Mouse (Mus musculus) lung, postnatal 36 days (tissue): ENCODE measurements around the gene Syt13.
A peak's percentile ranks its signal among the peaks of the same experiment; 100 is the strongest.

Source experiments
- DNase-seq: peaks from one replicate; pipeline ENCODE4 v3.0.0; 2022; ENCODE audit warnings: mixed read lengths

Syt13 gene

DNA sequence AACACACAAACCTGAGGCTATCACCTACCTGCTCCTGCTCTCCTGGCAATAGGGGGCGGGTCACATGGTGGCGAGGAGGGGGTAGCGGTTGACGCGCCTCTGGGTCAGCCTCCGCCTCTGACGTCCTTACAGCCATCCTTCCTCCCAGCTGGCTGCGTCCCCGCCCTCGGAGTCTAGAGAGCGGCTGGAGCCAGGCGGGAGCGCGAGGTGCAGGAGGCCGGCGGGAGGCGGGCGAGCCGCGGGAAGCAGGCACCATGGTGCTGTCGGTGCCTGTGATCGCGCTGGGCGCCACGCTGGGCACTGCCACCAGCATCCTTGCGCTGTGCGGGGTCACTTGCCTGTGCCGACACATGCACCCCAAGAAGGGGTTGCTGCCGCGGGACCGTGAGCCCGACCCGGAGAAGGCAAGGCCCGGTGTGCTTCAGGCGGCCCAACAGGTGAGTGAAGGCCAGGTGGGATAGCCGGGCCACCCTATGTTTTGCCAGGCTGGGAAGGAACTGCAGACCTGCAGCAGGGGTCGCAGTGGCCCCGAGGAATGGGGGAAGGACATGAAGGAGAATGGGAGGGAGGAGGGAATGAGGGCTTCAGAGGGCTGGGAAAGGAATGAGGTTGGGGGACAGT is at the start of gene Syt13:
TSS of gene Syt13 (plus strand) at position 166 of the 621 bp plus-strand sequence.
- DNase-seq = peak; percentile 33

DNA sequence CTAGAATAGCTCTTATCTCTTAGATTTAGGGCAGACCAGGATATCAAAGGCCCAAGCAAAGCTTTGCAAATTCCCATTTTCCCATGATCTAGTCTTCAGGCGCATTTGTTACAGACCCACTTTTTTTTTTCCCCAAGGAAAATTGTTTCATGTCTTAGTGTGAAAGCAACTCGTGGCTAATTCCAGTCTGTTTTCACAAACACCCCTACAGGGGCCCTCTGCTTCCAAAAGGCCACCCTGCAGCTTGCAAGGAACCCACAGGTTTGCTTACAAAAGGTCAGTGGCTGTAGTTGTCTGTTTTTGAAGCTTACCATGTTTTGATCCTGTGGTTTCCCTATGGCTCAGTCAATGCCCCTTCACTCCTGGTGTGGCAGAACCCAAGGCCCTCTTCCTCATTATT is 48.3 kb upstream of the Syt13 start:
- no peak for DNase-seq

DNA sequence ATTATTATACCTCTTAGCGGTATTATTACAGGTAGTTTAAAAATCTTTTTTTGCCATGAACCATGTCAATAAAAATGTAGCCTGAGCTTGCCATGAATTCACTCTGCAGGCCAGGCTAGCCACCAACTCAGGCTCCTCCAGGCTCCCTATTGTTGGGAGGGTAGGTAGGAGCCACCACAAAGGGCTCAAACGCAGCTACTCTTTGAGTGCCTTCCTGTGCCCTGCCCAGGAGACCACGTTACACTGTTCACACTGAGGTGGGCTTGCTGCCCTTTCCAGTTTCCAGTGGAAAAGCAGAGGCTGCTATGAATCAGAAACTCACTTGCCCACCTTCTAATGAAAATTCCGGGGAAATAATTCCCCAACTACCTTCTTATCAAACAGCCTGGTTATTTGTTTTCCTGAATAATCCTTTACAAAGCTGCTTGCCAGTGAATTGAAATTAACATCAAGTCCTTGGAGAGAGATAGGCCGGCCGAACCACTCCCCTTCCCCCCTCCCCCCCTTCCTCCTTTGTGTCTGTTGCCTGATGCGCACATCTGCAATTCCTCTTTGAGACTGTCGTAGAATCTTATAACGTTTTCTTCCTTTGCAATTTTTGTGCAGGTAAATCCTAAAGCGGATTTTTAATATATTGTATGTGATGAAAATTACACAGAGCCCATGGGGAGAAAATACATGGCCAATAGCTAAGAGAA is 44.6 kb upstream of the Syt13 start:
- DNase-seq = no peak

DNA sequence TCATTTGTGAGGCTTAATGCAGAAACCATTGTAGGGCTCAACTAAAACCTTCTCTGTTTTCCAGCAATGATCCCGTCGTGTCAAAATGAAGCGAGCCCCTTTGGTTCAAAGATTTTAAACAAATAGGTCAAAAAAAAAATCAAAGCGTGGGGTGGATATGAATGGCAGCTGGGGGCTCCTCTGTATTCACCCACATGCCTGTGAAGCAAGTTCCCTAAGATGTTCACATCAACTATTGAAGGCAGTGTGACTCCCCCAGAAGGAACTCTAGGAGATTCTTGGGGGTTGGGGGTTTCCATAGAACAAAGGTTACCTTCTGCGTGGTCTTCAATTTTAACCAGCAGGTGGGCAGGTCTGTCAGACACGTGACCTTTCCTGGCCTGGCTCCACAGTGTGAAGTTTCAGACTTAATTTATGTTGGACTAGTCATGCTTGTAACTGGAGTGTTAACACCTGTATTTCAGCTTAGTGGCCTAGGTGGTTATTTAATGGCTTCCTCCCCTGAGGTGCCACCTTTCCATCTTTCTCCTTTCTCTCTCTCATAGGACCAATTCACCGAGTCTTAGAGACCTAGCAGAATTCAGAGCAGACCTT is 43.7 kb upstream of the Syt13 start:
- DNase-seq = no peak

DNA sequence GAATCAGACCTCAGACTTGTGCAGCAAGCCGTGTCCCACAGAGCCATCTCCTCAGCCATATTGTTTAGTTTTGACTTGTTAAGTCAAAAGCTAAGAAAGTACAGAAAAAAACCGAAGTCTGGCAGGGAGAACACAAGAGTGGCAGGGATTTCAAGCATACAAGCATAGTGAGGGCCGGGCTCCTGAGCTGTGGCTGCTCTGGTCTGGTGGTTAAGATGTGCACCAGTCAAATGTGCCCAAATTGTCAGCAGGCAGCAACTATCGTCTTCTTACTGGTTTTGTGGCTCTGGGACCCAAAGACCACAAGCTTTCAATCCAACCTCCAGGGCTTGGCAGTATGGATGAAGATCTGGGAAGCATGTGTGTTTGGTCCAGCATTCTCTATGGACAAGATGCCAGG is 42.2 kb upstream of the Syt13 start:
- DNase-seq = no peak

DNA sequence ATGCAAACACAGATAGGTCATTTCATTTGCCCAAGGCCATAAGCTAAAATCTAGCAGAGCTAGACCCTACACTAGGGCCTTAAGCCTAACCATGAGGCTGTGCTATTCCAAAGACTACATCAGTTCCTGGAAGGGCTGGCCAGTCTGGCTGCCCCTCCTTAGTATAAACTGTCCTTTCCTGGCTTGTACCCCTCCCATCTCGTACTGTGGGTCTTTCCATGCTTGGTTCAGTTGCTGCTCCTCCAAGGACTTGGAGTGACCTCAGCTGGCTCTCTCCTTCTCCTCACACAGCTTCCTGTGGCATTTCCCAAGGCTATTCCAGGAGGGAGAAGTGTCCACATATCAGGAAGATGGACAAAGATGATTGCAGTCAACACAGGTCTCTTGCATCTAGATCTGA is 40.3 kb upstream of the Syt13 start:
- DNase-seq = peak; percentile 57

DNA sequence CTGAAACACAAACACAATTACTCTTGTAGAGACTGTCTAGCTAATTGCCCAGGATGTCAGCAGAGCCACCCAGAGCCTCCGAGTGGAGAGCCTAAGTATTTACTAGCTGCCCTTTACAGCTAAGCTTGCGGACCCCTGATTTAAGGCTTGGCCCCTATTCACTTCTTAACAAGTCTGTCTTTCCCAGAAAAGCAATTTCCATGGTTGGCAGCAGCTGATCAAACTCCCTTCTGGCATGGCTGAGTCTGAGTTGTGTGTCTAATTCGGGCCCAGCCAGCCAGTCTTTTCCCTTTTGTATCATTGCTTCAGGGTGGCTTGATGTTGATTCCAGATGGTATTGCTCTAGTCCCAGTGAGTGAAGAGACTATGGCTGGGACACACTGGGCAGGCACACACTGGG is 37.4 kb upstream of the Syt13 start:
- no peak for DNase-seq

DNA sequence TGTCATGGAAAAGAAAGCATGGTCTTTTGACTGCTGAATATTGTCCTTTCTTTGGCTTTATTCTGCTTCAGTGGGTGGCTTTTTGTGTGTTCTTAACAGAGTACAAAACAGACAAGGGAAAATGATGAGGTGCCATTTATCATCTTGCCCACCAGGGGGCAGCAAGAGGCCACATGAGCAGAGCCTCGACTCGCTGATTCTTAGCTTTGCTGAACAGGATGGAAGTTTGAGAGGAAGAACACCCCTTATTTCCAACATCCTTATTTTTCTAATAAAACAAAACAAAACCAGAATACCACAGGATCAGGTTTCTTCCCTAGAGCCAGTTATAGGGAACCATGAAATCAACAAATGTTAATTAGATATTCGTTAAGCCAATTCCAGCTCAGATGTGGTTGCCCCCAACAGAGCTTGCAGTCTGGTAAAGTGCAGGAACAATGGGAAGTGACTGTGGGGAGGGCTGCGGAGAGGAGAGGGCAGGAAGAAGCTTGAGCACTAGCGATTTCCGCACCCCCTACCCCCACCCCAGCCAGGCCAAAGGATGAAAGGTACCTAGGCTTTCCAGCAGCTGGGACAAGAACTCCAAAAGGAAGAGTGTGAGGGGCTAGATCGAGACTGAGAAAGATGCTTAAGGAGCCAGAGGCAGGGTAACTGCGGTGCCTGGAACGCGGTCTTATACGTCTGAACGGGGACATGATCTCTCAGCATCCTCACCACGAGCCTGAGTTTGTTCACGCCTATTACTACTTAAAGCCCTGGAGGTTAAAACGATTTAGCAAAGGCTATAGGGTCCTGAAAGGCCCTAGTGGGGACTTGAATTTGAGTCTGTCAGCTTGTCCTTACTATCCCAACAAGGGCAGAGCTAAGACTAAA is 31.6 kb upstream of the Syt13 start:
- peak; percentile 71 for DNase-seq

DNA sequence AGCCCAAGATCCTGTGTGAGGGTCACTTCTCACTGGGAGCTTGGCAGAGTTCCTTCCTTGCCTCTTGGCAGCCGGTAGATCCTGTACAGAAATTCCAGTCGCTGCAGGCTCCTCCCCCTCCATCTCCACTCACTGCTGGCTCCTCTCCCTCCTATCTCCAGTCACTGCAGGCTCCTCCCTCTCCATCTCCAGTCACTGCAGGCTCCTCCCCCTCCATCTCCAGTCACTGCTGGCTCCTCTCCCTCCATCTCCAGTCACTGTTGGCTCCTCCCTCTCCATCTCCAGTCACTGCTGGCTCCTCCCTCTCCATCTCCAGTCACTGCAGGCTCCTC is 31.0 kb upstream of the Syt13 start:
- peak; percentile 57 for DNase-seq

DNA sequence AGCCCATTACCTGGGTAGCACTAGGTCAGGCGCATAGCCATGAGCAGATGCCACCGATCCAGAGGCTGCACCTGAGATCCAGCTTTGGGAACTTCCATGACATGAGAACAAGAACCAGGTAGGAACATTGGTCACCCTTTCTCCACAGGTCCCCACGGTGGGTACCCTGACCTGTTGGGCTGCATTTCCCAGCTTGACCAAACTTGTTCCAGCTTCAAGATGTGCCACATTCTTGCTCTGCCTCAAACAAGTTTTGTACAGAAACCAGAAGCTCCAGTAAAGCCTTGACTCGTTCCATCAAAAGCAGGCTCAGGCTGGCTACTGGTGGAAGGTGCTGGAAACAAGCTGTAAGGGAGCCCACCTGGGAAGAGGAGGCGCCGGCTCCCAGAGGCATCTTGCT is 29.9 kb upstream of the Syt13 start:
- no peak for DNase-seq

DNA sequence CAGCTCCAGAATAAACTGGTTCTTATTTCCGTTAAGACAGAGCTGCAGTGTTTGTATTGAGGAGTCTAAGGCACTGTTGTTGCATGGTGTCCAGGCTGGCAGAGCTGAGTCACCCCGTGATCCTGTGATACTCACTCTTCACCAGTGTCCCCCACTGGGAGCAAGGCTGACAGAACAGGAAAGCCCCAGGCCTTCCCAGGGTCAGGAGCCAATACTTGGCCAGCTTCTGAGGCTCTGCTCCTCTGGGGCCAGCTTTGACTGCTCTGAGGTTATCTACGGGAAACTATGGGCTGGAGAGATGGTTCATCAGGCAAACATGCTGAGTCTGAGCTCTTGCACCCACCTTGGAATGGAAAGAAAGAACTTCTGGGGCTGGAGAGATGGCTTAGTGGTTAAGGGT is 28.0 kb upstream of the Syt13 start:
- DNase-seq = no peak

DNA sequence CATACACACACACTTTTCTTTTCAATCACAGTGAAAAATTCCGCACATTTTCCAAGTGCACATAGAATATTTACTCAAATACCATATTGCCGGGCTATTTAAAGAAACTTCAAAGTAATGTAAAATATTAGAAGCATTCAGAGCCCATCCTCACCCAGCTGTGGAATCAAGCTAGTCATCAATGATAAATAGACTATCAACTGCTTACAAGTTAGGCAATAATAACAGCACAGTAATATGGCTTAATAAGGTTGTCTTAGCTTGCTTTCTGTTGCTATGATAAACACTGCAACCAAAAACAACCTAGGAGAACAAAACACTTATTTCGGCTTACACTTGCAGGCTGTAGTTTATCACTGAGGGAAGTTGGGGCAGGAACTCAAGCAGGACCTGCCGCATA is 22.4 kb upstream of the Syt13 start:
- DNase-seq = no peak

DNA sequence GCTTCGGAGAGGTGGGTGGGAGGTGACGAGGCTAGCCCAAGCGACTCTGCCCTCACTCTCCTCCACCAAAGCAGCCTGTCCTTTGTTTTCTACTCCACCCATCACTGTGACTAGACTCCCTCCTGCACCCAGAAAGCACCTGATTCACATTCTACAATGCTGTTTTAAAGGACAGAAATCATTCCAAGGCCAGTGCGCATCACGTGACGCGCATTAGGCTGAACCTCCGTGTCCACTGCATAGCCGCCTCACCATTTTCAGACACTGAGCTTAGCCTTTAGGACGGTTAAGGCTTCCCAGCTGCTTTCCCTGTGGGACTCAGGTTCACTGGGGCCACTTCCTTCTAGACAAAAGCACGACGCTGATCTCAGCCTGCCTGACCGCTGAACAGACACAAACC is 11.2 kb upstream of the Syt13 start:
- no peak for DNase-seq

DNA sequence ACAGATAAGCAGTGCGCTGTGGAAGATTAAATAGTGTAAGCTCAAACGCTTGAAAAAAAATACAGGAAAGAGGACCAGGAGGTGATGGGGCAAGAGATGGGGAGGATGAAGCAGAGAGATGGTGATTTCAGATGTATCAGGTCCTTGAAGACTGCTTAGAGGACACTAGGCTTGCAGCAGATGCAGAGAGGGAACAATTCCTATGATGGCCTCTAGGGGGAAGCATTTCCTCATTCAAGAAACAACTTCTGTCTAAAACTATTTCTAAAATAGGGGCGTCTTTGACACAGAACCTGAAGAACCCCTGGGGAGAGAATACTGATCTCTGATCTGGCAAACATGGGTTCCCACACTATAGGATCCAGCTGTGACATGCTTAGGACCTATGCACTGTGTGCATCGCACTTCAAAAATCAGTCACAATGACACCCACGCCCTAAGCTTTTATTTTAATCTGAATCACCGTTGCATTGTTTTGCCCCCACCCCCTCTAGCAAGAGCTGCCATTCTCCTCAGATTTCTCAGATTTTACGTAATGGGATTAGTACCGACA is 10.5 kb upstream of the Syt13 start:
- DNase-seq = peak; percentile 79

DNA sequence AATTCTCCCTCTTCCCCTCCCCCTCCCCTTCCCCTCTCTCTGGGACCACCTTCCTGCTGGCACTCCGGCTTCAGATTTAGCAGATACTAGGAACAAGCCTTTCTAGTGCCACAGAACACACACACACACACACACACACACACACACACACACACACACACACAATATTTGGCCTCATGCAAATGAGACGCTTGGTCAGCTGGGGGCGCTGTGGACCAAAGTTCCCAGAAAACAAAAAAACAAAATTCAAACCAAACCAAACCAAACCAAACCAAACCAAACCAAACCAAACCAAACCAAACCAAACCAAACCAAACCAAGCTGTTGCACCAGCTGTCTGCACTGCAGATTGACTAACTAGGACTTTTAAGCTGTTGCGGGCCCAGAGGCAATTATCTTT is 4.5 kb upstream of the Syt13 start:
- peak; percentile 26 for DNase-seq

DNA sequence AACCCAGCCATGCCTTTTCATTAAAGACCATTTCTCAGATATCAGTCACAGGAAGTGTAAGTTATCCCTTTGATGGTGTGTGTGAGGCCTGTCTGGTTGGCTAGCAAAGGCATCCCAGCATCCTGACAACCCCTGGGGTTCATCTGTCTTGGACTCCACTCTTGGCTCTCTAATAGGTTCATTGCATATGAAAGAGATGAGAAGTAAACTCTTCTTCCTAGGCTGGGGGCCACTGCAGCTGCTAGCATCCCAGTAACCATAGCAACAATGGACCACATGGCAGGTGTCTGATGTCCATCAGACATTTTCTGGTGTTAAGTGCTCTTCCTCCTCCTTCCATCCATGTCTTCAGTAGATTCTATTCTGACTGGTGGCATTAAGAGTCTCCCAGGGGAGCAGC is 2.6 kb upstream of the Syt13 start:
- no peak for DNase-seq

DNA sequence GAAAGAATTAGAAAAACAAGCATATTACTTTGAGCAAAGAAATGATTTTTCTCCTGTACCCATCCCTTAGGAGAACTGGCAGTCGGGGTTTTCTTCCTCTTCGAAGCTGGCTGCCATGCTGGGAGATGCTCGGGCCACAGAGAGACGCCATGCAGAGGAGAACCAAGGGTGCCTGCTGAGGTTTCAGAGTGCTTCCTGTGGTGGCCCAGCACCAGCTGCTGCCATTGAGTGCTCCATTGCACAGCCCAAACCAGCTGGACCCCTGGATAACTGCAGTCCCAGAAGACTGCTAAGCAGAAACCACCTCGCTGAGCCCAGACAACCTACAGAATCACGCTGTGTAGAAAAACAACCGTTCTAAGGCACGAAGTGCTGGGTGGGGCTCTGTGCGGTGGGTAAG is 1.6 kb upstream of the Syt13 start:
- no peak for DNase-seq

DNA sequence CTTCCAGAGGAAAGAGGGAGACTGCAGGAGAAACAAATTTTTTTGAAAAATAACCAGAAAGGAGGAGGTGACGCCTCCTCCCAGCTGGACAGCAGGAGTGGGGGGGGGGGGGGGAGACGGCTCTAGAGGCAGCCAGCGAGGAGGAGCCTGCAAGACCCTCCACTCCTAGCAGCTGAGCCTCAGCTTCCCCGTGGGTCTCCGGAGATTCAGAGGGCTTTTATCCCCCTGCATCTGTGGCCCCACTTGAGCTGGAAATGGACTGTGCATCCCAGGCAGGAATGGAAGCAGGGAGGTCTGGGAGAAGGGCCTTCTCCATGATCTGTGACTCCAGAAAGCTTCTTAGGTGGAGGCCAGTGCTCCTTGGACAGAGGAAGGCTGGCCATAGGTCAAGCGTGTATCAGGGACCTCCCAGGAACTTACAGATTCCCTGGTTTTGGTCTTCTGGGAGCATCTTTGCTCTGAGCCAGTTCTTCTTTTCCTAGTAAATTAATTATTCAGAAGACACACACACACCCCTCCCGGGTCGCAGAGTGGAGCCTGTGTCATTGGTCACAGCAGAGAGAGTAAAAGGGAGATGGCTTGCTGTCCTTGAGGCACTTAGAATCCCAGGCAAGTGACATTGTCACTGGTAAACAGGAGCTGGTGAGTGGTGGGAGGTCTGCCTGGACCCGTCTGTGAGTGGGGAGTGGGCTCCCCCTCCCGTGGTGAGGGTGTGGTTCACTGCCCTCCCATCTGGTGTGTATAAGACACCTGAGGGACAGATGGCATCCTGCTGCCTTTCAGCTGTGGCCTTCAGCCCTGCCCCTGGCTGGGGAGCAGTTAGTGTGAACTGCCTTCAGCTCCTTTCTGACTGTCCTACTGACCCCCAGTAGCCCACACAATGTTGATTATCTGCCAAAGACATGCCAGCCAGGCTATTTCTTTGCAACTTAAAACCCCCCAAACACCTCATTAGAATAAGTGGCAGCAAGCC is 1.0 kb downstream of the Syt13 start:
- DNase-seq = no peak

DNA sequence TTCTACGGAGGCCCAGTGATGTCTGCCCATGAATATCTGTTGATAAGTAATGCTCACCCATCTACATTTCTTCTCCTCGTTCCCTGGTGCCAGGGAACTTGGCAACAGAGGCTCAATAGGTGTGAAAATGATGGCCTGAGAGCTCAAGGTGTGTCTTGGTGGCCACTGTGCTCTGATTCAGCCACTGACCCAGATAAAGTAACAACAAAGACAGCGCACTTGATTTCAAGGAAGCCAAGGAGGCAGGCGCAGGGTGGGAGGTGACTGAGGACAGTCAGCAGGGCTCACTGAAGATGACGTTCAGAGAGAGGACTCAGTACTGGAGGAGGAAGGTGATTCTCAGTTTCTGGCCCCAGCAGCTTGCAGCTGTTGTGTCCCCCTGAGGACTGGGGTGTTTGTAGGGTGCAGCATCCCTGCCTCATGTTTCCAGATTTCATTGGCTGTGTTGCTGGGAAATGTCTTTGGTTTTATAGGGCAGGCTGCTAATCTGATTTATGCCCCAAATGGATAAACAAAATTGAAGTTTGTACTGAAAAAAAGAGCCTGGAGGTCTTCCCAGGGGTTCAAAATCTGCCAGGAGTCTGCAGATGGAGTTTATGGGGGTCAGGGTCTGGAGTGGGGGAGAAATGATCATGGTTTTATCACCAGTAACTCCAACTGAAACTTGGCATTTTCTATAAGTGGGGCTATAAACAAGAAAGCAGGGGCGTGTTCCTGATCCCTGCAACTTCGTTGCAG is 2.7 kb downstream of the Syt13 start:
- DNase-seq = no peak

DNA sequence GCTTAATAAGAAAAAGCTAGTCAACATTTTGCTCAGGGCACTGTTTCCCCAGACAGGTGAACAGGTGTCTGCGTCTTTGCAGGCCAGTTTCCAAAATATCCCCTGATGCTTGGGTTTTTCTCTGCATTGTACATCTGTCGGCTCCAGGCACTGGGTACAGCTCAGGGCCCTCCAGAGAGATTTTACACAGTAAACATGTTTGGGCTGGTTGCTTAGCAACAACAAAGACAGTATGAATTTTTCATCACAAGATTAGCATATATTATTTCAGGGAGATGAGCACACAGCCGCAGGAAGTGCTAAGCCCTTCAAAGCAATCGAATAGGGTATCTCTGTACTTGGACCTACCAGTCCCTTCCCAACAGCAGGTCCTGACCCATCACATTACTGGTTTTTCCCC is 5.8 kb downstream of the Syt13 start:
- DNase-seq = no peak

DNA sequence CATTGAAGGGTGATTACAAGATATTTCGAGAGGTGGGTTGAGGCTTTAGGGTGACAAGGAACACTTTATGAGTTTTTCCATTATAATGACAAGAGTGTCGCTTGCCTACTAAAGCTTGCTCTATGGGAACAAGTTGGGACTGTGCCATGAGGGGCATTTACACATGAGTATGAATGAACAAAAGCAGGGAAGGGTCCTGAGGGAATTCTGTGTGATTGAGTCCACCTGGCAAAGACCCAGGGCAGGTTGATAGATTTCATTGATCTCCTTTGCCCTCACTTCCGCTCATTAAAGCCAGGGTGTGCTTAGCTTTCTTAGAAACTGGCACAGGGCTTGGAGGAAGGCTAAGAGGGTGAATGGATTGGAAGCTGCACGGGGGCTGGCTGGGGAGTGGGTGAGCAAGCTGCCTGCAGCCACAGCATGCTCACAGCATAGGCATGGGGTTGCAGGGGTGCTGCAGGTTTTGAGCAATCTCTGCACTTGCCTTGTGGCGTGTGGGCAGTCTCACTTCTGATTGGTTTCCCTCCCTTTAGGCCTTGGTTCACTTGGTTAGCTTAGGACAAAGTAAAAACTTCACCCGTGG is 9.9 kb downstream of the Syt13 start:
- DNase-seq = no peak
